Mouse (Mus musculus): ENCODE results near the gene Cep131.

DNA sequence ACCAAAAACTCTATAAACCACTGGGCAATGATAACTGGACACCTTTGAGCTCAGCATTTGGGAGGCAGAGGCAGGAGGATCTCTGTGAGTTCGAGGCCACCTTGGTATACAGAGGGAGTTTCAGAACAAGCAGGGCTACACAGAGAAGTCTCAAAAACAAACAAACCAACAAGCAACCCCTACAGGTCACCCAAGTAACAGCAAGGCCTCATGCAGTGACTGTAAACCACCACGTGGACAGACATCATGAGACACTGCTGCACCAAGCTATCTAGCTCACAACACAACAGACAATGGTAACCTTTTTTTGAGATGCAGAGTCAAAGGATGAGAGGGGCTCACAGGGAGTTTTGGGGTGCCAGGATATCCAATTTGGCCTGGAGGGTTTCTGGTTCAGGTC lies 40.2 kb upstream of the Cep131 start:
- TF ChIP-seq POLR2A (IDR thresholded peaks at IDR 0.05; ENCODE audit: low read depth, low read length) (no peak), CTCF (conservative IDR thresholded peaks at IDR 0.05 in 1 of 2, IDR thresholded peaks at IDR 0.05 in 1 of 2; ENCODE audit: low read depth in 2 of 2, low read length in 2 of 2) (no peak; a peak in 1 of 4 replicates), CHD2 (IDR thresholded peaks at IDR 0.05; ENCODE audit: low read length) (no peak), MAFK (IDR thresholded peaks at IDR 0.05; ENCODE audit: insufficient replicate concordance, low read length) (no peak), RAD21 (IDR thresholded peaks at IDR 0.05; ENCODE audit: low read depth, low read length) (no peak), ZC3H11A (IDR thresholded peaks at IDR 0.05; ENCODE audit: low read depth, low read length) (no peak), IRF4 (IDR thresholded peaks at IDR 0.05; ENCODE audit: low read depth, low read length) (no peak), USF2 (conservative IDR thresholded peaks at IDR 0.05; ENCODE audit: low read depth, low read length) (no peak), ZNF384 (IDR thresholded peaks at IDR 0.05; ENCODE audit: low read depth, low read length) (no peak), HCFC1 (IDR thresholded peaks at IDR 0.05; ENCODE audit: low read depth, low read length) (no peak), MAX (IDR thresholded peaks at IDR 0.05; ENCODE audit: low read length) (no peak), SMC3 (IDR thresholded peaks at IDR 0.05; ENCODE audit: low read depth, low read length) (no peak), CHD1 (IDR thresholded peaks at IDR 0.05; ENCODE audit: low read depth, low read length) (no peak)

Measured in CH12.LX (cell line).